Comparison of ENCODE assay signal across 8 mouse cellular contexts in the genomic region with DNA sequence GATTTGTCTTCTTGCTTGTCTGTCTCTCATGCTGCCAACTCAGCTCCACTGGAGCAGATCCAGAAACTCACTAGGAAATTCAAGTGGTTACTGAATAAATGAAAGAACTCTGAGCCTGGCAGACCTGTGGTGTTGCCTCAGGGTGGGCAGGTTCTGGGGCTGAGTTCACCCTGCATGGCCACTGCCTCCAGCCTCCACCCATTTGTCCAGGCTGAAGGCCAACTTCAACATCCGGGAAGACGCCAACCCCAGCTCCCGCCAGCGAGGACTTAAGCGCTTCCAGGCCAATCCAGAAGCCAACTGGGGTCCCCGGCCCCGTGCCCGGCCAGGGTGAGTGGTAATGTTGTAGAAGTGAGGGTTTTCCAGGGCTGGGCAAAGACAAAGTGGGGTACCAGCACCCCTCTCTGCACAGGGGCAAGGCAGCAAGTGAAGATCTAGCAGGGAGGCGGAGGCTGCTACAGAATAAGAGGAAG. TPM values are rescaled to one million over a fixed set of nuclear protein-coding genes. Genes with fewer than 3 reads are reported as not detected.
DNase-seq lines count a peak whose midpoint lies in the region; ATAC-seq and TF ChIP-seq lines count a peak whose summit lies in the region.

No protein-coding gene starts in this region.

- TF ChIP-seq POLR2A in brain, embryonic 14.5 days (IDR thresholded peaks at IDR 0.05; ENCODE audit: borderline replicate concordance, extremely low read depth, insufficient read depth, insufficient read length, poor library complexity, severe bottlenecking), result no peak

- no peak for TF ChIP-seq CTCF in brain, embryonic 14.5 days (IDR thresholded peaks at IDR 0.05; ENCODE audit: borderline replicate concordance, extremely low read depth, insufficient read depth, insufficient read length)
- TF ChIP-seq CTCF in liver, embryonic 14.5 days (IDR thresholded peaks at IDR 0.05; ENCODE audit: low read depth), result no peak

- 83% methylated on average over 9 of the region's 9 CpGs for WGBS in hindbrain, embryonic 15.5 days
- WGBS in hindbrain, embryonic 14.5 days, result 84% methylated on average over 9 of the region's 9 CpGs
- WGBS in heart, embryonic 16.5 days, result 67% methylated on average over 9 of the region's 9 CpGs
- WGBS in liver, embryonic 14.5 days (ENCODE audit: insufficient replicate concordance), result 86% methylated on average over 9 of the region's 9 CpGs

- H3K4me3 ChIP-seq in hindbrain, embryonic 15.5 days, result no peak overlapping the region
- H3K4me3 ChIP-seq in hindbrain, embryonic 14.5 days (replicated peaks; ENCODE audit: low read length), result no peak overlapping the region
- no peak overlapping the region for H3K4me3 ChIP-seq in heart, embryonic 16.5 days (ENCODE audit: low read length)
- H3K4me3 ChIP-seq in liver, embryonic 14.5 days (ENCODE audit: insufficient read depth in 1 of 2, low read depth in 2 of 2, low read length in 2 of 2), result no peak overlapping the region

- no peak overlapping the region for H3K9ac ChIP-seq in hindbrain, embryonic 15.5 days
- H3K9ac ChIP-seq in hindbrain, embryonic 14.5 days, result no peak overlapping the region
- H3K9ac ChIP-seq in heart, embryonic 16.5 days (ENCODE audit: low read length), result no peak overlapping the region
- no peak overlapping the region for H3K9ac ChIP-seq in liver, embryonic 14.5 days (replicated peaks)

- H3K4me2 ChIP-seq in hindbrain, embryonic 15.5 days, result no peak overlapping the region
- no peak overlapping the region for H3K4me2 ChIP-seq in hindbrain, embryonic 14.5 days (replicated peaks)
- H3K4me2 ChIP-seq in heart, embryonic 16.5 days (ENCODE audit: low read depth, low read length), result peak overlapping the region; percentile 19
- no peak overlapping the region for H3K4me2 ChIP-seq in liver, embryonic 14.5 days (ENCODE audit: low read depth)

- H3K4me1 ChIP-seq in hindbrain, embryonic 15.5 days (replicated peaks), result peaks cover 10% of the 10 kb centered on the region; the same call in 1 of the 2 replicates
- peaks cover 4% of the 10 kb centered on the region; the same call in 1 of the 2 replicates for H3K4me1 ChIP-seq in hindbrain, embryonic 14.5 days (replicated peaks; ENCODE audit: control insufficient read depth, insufficient read depth, low read length)
- H3K4me1 ChIP-seq in heart, embryonic 16.5 days (ENCODE audit: control insufficient read depth, insufficient read depth, low read length), result peaks cover 20% of the 10 kb centered on the region
- H3K4me1 ChIP-seq in liver, embryonic 14.5 days (replicated peaks; ENCODE audit: control insufficient read depth in 2 of 2, insufficient read depth in 2 of 2, low read length in 1 of 2), result peaks cover 17 to 18% of the 10 kb centered on the region in 2 experiments

- peaks cover 25% of the 10 kb centered on the region for H3K36me3 ChIP-seq in hindbrain, embryonic 15.5 days
- peaks cover 53% of the 10 kb centered on the region for H3K36me3 ChIP-seq in hindbrain, embryonic 14.5 days (replicated peaks; ENCODE audit: control insufficient read depth, insufficient read depth)
- peaks cover 28% of the 10 kb centered on the region for H3K36me3 ChIP-seq in heart, embryonic 16.5 days (ENCODE audit: control insufficient read depth, insufficient read depth)
- H3K36me3 ChIP-seq in liver, embryonic 14.5 days (replicated peaks; ENCODE audit: control insufficient read depth, insufficient read depth, low read depth), result peaks cover 27% of the 10 kb centered on the region

- DNase-seq in hindbrain, embryonic 14.5 days (ENCODE audit: low spot score), result no peak
- peak; percentile 84 for DNase-seq in 3134 (ENCODE audit: extremely low read depth, insufficient read length, low spot score)
- peak; percentile 39 for DNase-seq in brain, embryonic 14.5 days (ENCODE audit: low read depth)
- DNase-seq in liver, embryonic 14.5 days (ENCODE audit: low read depth in 3 of 3, low spot score in 3 of 3), result no peak
- no peak for DNase-seq in ovary, postnatal 10 days (ENCODE audit: low spot score)

- peaks cover 26% of the 10 kb centered on the region for H3K27me3 ChIP-seq in hindbrain, embryonic 15.5 days
- H3K27me3 ChIP-seq in hindbrain, embryonic 14.5 days (ENCODE audit: control insufficient read depth, insufficient read depth, low read length), result peaks cover 31% of the 10 kb centered on the region
- H3K27me3 ChIP-seq in heart, embryonic 16.5 days (ENCODE audit: control insufficient read depth, insufficient read depth, low read length), result peaks cover 12% of the 10 kb centered on the region
- H3K27me3 ChIP-seq in liver, embryonic 14.5 days (ENCODE audit: control insufficient read depth, insufficient read depth, low read length), result no peaks in the 10 kb centered on the region

- peak overlapping the region; percentile 46 for H3K27ac ChIP-seq in hindbrain, embryonic 15.5 days (replicated peaks)
- no peak overlapping the region for H3K27ac ChIP-seq in hindbrain, embryonic 14.5 days
- peak overlapping the region; percentile 65 for H3K27ac ChIP-seq in heart, embryonic 16.5 days (ENCODE audit: low read length)
- H3K27ac ChIP-seq in liver, embryonic 14.5 days, result peak overlapping the region; percentile 98

- no peaks in the 10 kb centered on the region for H3K9me3 ChIP-seq in hindbrain, embryonic 15.5 days
- no peaks in the 10 kb centered on the region for H3K9me3 ChIP-seq in hindbrain, embryonic 14.5 days (ENCODE audit: control insufficient read depth, low read length)
- H3K9me3 ChIP-seq in heart, embryonic 16.5 days (replicated peaks; ENCODE audit: control insufficient read depth, low read length), result no peaks in the 10 kb centered on the region
- no peaks in the 10 kb centered on the region for H3K9me3 ChIP-seq in liver, embryonic 14.5 days (ENCODE audit: control insufficient read depth, low read length)

- TF ChIP-seq EP300 in liver, embryonic 14.5 days (IDR thresholded peaks at IDR 0.05; ENCODE audit: low read depth), result no peak

- no peak for ATAC-seq in hindbrain, embryonic 15.5 days (ENCODE audit: low FRiP score, low read depth)
- no peak for ATAC-seq in hindbrain, embryonic 14.5 days (ENCODE audit: low FRiP score)
- no peak for ATAC-seq in heart, embryonic 16.5 days (replicated peaks; ENCODE audit: extremely low read depth, insufficient read depth, low FRiP score)
- ATAC-seq in liver, embryonic 14.5 days (ENCODE audit: insufficient read depth), result no peak
- ATAC-seq in megakaryocyte progenitor cell, adult 5-6 weeks (replicated peaks; ENCODE audit: poor library complexity), result no peak

RNA-seq across cellular contexts. Expression of a gene that starts 2.3 kb away (rescaled TPM):
- 3.1 and 3.6 TPM in 2 replicates for polyA plus RNA-seq in hindbrain, embryonic 15.5 days (2015; fragmentation: Nextera tagmentation; extraction: Ambion mirVana)
- 3.8 and 5.1 TPM in 2 replicates for polyA plus RNA-seq in hindbrain, embryonic 14.5 days (2014; fragmentation: Nextera tagmentation; extraction: Ambion mirVana)
- polyA plus RNA-seq in brain, embryonic 14.5 days (2012; rRNA removed), result 3.4 and 4.7 TPM in 2 replicates
- 10.2 and 12.0 TPM in 2 replicates for polyA plus RNA-seq in heart, embryonic 16.5 days (2015; fragmentation: Nextera tagmentation; extraction: Ambion mirVana)
- 45.4 and 46.2 TPM in 2 replicates for polyA plus RNA-seq in liver, embryonic 14.5 days (2012; rRNA removed)
- polyA plus RNA-seq in liver, embryonic 14.5 days (2014; fragmentation: Nextera tagmentation; extraction: Ambion mirVana), result 55.6 and 57.7 TPM in 2 replicates
- 56.3 and 72.0 TPM in 2 replicates for total RNA-seq in megakaryocyte progenitor cell, adult 5-6 weeks (2015)
- total RNA-seq in megakaryocyte progenitor cell, adult 5-6 weeks (2017), result 58.0 and 65.6 TPM in 2 replicates

RNA-seq across cellular contexts. Expression of a gene that starts 11.3 kb away (rescaled TPM):
- 13.6 and 16.1 TPM in 2 replicates for polyA plus RNA-seq in hindbrain, embryonic 15.5 days (2015; fragmentation: Nextera tagmentation; extraction: Ambion mirVana)
- 17.8 and 18.1 TPM in 2 replicates for polyA plus RNA-seq in hindbrain, embryonic 14.5 days (2014; fragmentation: Nextera tagmentation; extraction: Ambion mirVana)
- polyA plus RNA-seq in brain, embryonic 14.5 days (2012; rRNA removed), result 81.8 and 87.0 TPM in 2 replicates
- 11.7 and 14.4 TPM in 2 replicates for polyA plus RNA-seq in heart, embryonic 16.5 days (2015; fragmentation: Nextera tagmentation; extraction: Ambion mirVana)
- polyA plus RNA-seq in liver, embryonic 14.5 days (2012; rRNA removed), result 19.0 and 21.2 TPM in 2 replicates
- 6.3 and 7.6 TPM in 2 replicates for polyA plus RNA-seq in liver, embryonic 14.5 days (2014; fragmentation: Nextera tagmentation; extraction: Ambion mirVana)
- total RNA-seq in megakaryocyte progenitor cell, adult 5-6 weeks (2015), result 71.6 and 77.1 TPM in 2 replicates
- 50.9 and 53.5 TPM in 2 replicates for total RNA-seq in megakaryocyte progenitor cell, adult 5-6 weeks (2017)

RNA-seq across cellular contexts. Expression of a gene that starts 12.9 kb away (rescaled TPM):
- 62.5 and 65.9 TPM in 2 replicates for polyA plus RNA-seq in hindbrain, embryonic 15.5 days (2015; fragmentation: Nextera tagmentation; extraction: Ambion mirVana)
- 55.2 and 62.1 TPM in 2 replicates for polyA plus RNA-seq in hindbrain, embryonic 14.5 days (2014; fragmentation: Nextera tagmentation; extraction: Ambion mirVana)
- polyA plus RNA-seq in brain, embryonic 14.5 days (2012; rRNA removed), result 113 and 120 TPM in 2 replicates
- 43.2 and 46.7 TPM in 2 replicates for polyA plus RNA-seq in heart, embryonic 16.5 days (2015; fragmentation: Nextera tagmentation; extraction: Ambion mirVana)
- 37.5 and 37.6 TPM in 2 replicates for polyA plus RNA-seq in liver, embryonic 14.5 days (2012; rRNA removed)
- polyA plus RNA-seq in liver, embryonic 14.5 days (2014; fragmentation: Nextera tagmentation; extraction: Ambion mirVana), result 27.4 and 34.1 TPM in 2 replicates
- total RNA-seq in megakaryocyte progenitor cell, adult 5-6 weeks (2015), result 56.0 and 64.4 TPM in 2 replicates
- 82.2 and 84.4 TPM in 2 replicates for total RNA-seq in megakaryocyte progenitor cell, adult 5-6 weeks (2017)

RNA-seq across cellular contexts. Expression of a gene that starts 23.8 kb away (rescaled TPM):
- 1.2 and 1.7 TPM in 2 replicates for polyA plus RNA-seq in hindbrain, embryonic 15.5 days (2015; fragmentation: Nextera tagmentation; extraction: Ambion mirVana)
- 0.55 and 0.71 TPM in 2 replicates for polyA plus RNA-seq in hindbrain, embryonic 14.5 days (2014; fragmentation: Nextera tagmentation; extraction: Ambion mirVana)
- 0.92 and 1.5 TPM in 2 replicates for polyA plus RNA-seq in brain, embryonic 14.5 days (2012; rRNA removed)
- polyA plus RNA-seq in heart, embryonic 16.5 days (2015; fragmentation: Nextera tagmentation; extraction: Ambion mirVana), result 3.1 and 4.7 TPM in 2 replicates
- 10.9 and 11.9 TPM in 2 replicates for polyA plus RNA-seq in liver, embryonic 14.5 days (2012; rRNA removed)
- polyA plus RNA-seq in liver, embryonic 14.5 days (2014; fragmentation: Nextera tagmentation; extraction: Ambion mirVana), result 8.3 and 10.3 TPM in 2 replicates
- 12.2 and 15.2 TPM in 2 replicates for total RNA-seq in megakaryocyte progenitor cell, adult 5-6 weeks (2015)
- 3.7 and 8.5 TPM in 2 replicates for total RNA-seq in megakaryocyte progenitor cell, adult 5-6 weeks (2017)

RNA-seq across cellular contexts. Expression of a gene that starts 36.3 kb away (rescaled TPM):
- 18.8 and 24.5 TPM in 2 replicates for polyA plus RNA-seq in hindbrain, embryonic 15.5 days (2015; fragmentation: Nextera tagmentation; extraction: Ambion mirVana)
- polyA plus RNA-seq in hindbrain, embryonic 14.5 days (2014; fragmentation: Nextera tagmentation; extraction: Ambion mirVana), result 17.4 and 20.1 TPM in 2 replicates
- polyA plus RNA-seq in brain, embryonic 14.5 days (2012; rRNA removed), result 7.3 and 11.0 TPM in 2 replicates
- polyA plus RNA-seq in heart, embryonic 16.5 days (2015; fragmentation: Nextera tagmentation; extraction: Ambion mirVana), result 43.0 and 43.3 TPM in 2 replicates
- 6.2 and 8.4 TPM in 2 replicates for polyA plus RNA-seq in liver, embryonic 14.5 days (2012; rRNA removed)
- polyA plus RNA-seq in liver, embryonic 14.5 days (2014; fragmentation: Nextera tagmentation; extraction: Ambion mirVana), result 12.6 and 15.0 TPM in 2 replicates
- total RNA-seq in megakaryocyte progenitor cell, adult 5-6 weeks (2015), result 43.5 and 61.9 TPM in 2 replicates
- total RNA-seq in megakaryocyte progenitor cell, adult 5-6 weeks (2017), result 34.4 and 49.8 TPM in 2 replicates

Comparison
In these comparisons a context has a peak if more than half of its experiments do, and no peak if none do; other contexts are left out.
1. DNase-seq: peak in 3134 (single experiment) and brain, embryonic 14.5 days (single experiment); none in hindbrain, embryonic 14.5 days (single experiment), liver, embryonic 14.5 days (0 of 3) and ovary, postnatal 10 days (single experiment).